Mouse (Mus musculus): ENCODE results near the gene Kcnip1.

Kcnip1 gene

DNA sequence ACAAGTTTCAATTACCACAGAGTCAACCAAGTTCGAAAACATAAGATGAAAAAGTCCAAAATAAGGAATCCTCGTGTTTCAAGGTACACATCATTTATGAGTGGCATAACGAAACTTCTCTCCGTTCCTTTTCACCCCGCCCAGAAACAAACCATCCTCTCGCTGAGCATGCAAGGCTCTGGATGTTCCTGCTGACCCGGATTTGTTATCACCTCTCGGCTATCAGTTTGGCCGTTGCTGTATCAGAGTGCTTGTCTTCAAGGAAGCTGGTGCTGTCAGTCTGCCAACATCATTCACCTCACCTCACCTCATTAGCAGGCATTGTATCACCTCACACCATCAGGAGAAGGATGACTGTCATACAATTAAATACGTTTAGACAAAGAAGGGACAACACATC lies 90.6 kb downstream of the Kcnip1 start:
- DNase-seq (ENCODE audit: low spot score) = no peak

DNA sequence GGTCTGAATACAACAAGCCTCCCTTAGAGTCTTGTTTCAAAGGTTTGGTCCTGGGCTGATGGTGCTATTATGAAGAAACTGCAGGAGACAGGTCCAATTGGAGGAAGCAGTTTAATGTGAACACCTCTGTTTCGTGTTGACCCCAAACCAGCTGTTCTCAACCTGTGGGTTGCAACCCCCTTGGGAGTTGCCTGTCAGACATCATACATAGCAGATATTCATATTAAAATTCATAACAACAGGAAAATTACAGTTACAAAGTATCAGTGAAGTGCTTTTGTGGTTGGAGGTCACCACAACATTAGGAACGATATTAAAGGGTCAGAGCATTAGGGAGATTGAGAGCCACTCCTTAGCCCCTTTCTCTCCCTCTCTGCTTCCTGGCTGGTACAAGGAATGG lies 91.2 kb downstream of the Kcnip1 start:
- no peak for DNase-seq (ENCODE audit: low spot score)

DNA sequence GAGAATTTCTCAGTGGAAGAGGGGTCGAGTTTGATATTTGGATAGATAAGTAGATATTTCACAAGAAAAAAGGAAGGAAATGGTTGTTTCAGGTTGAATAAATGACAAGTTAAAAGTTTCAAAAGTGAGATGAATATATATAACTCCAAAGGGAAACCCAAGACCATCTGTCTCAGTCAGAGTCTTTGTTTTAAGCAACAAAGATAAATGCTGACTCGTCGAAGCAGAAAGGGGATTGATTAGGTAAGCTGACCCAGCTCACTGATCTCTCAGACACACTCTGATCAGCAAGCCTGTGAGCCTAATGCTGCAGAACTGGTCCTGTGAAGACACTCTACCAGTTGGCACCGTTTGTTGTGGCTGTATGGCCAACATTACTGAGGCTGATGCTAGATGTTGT lies 101.9 kb downstream of the Kcnip1 start:
- no peak for DNase-seq (ENCODE audit: low spot score)

DNA sequence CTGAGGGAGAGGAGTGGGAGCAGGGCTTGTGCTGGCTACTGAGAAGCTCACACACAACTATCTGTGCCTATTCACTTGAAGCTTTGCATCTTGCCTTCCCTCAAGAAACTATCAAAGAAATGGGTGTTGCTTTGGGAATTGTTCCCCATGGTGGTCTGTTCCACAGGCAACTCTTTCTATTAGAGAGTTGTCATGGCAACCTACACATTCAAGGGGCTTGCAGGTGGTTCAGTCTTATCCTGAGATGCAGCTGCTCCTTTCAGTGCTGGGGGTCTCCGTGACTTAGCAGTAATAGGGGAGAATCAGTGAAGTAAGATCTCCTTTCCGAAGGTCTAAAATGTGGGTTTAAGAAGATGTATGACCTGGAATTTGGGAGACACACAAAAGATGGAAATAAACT lies 102.6 kb downstream of the Kcnip1 start:
- DNase-seq (ENCODE audit: low spot score) = no peak

DNA sequence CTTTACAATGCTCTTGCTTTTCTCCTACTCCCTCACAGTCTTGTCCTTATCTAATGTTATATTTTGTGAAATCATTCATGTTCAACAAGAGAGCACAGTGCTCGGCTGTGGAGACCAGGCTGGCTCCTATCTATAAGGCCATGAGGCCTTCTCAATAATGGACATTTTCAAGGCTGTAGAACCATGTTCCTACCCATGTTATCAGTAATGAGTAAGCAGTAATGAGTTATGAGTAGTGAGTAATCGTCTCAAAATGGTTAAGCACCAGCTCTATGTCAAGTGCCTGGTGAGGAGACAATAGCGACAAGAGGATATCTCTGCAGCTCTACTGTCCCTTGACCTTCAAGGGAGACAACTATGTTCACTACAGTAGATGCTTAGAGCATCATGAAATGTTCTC lies 105.3 kb downstream of the Kcnip1 start:
- no peak for DNase-seq (ENCODE audit: low spot score)

DNA sequence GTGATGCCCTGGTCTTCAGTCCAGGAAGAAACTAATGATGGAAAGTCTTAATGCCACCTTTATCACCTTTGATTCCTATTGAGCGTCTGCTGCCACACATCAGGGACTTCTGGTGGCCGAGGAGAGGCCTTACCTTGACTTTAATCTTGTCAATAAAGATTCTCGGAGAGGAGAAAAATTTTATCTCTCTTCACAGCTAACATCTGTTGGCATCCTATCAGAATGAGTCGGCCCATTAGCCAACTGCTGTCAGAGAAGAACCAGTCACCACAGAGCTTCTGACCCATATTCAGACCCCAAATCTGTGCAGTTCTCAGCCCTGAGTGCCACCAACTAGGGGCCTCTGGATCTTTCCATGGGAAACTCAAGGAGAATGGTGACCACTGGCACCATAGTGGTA lies 107.0 kb downstream of the Kcnip1 start:
- DNase-seq (ENCODE audit: low spot score) = no peak

DNA sequence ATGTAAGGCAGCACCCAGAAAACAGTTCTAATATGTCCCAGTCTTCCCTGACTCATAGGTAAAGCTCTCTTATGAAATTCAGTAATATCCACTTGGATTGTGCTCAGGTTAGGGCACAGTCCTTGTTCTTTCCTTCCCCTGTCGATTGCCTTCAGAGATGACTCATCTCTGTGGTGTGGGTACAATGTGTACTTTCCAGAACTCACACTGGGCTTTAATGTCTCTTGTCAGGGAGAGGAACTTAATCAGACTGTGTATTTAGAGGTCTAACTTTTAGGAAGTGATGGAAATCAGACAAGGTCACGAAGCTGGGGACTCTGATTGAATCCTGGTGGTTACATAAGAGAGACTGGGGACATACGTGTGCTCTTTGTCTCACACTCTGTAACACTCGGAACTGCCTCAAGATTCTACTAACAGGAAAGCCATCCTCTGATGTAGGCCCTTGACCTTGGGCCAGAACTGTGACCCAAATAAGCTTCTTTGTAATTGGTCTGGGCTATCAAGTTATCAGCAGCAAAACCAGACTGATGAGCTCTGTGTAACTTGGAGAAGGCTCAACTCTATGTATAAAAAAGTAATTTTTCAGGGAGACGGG lies 110.1 kb downstream of the Kcnip1 start:
- DNase-seq (ENCODE audit: low spot score) = no peak

DNA sequence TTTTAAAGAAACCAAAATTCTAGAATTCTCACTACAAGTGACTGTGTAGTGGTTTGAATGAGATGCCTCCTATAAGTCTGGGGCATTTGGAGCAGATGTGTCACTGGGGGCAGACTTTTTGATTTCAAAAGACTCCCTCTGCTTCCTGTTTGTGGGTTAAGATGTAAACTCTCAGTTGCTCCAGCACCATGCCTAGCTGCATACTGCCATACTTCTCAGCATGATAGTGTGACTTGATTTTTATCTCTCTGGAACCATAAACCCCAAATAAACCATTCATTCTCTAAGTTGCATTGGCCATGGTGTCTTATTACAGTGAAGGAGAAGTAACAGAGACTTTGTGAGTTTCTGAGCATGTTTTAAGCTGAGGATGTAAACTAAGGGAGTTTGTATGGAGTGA lies 118.0 kb downstream of the Kcnip1 start:
- DNase-seq (ENCODE audit: low spot score) = no peak

DNA sequence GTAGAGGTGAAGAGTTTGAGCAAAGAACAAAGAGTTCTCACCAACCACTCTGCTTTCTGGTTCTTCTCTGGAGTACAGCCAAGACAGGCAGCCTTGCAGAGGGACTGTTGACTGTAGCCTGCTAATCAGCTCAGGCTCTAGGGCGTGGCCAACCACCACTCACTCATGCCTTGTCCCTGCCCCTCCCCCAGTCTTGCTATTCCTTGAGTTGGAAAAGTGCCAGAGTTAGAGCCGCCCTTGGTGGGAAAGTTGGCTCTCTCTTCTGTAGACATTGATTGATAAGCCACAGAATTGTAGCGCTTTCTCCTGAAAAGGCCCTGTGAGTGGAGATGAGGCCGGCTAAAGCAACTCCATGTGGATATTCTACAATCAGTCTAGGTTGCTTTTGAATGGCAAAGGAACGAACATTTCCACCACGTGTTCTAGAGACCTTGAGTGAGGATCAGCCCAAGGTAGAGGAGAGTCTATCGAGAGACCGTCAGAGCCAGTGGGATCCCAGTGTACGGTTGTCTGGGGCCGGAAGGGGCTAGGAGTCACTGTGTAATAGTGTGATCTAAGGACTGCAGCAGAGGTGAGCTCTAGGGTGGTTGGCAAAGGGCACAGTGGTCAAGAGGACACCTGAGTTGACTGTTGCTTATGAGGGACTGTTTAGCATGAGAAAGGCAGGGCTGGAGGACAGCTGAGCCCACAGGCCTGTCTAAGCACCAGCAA lies 119.7 kb downstream of the Kcnip1 start:
- DNase-seq (ENCODE audit: low spot score) = peak; percentile 32

DNA sequence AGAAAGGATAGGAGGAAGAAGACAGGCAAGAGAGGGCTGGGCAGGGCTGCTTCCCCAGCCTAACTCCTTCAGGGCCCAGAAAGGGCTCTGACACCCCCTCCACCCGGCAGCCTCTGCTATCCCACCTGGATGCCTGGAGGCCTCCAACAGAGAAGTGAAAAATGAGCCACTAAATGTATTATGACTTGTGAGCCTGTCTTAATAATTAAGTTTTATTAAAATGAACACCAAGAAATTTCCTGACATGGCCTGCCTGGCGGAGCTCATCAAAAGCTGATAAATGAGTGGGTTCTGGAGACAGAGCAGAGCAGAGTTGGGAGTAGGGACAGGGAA lies 120.3 kb downstream of the Kcnip1 start:
- DNase-seq (ENCODE audit: low spot score) = no peak

DNA sequence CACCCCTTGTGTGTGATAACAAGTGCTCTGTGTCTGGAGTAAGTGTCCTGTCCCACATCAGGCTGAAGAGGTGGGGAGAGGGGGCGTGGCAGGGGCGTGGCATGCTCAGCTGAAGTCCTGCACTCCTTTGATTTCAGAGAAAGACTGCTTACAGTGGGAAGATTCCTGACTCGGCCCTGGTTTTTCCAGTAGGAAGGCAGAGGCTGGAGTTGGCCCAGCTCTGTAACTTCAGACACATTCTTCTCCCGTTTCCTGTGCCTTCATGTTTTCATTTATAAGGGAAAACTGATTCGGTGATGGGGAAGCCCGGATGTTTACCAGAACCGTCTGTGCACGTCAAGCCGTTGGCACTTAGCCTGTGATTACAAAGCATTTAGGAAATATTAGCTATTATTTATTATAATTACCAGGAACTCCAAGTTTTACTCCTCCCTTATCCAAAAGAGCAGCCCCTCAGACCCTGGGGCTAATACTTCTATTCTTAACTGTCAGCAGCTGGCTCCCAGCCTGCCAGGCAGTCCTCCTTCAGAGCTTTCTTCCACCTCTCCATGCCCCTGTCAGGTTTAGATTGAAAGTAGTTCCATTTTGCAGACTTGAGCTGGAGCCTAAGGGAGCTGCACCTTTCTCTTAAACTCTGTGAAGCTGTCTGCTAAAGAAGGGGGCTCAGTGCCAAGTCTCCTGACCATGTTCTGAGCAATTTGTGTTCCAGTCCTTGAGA lies 120.8 kb downstream of the Kcnip1 start:
- no peak for DNase-seq (ENCODE audit: low spot score)

DNA sequence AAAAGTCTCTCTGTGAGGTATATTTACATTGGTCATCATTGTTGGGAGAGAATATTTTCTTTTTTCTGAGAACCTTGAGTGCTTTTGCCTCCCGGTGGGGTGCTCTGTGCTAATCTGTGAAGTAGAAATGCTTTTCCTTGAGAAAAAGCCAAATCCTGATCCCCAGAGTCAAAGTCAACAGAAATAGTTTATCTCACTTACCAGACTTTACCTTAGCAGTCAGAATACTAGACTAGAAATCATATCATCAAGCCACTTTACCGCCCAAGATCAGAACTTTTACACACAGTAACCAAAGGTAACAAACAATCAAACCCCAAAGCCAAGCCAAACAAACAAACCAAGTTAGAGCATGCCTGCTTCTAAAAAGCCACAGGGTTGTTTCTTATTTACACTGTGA lies 122.7 kb downstream of the Kcnip1 start:
- DNase-seq (ENCODE audit: low spot score) = no peak

DNA sequence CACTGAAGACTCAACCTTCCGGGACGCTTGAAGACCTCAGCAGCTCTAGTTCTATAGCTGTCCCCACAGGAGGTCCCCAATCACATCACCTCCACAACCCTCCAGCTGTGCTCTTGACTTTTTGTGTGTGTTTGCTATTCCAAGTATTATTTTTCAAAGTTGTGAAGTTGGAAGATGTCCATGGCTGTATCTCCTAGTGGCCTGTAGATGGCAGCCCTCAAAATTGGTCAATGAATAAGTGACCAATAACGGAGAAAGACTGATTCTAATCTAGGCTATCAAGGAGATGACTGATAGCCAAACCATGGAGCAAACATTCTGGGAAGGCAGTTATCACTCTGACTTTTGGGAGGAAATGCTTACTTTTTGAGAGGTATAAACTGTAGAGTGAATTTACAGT lies 123.4 kb downstream of the Kcnip1 start:
- no peak for DNase-seq (ENCODE audit: low spot score)

DNA sequence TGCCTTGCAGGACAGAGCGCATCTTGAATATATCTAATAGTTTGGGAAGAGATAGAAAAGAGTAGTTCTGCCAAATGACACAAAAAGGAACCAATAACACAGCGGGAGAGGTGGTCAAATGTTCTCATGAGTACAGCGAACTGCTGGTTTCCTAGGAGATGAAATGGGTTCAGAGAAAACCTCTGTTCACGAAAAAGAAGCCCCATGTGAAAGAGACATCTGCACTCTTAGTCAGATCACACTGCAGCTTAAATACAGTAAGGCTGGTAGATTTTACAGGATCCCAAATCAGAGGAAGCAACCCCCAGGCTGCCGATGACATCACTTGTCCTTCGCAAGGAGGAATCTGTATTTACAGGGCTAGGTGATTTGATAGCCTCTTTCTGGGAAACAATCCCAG lies 126.2 kb downstream of the Kcnip1 start:
- DNase-seq (ENCODE audit: low spot score) = no peak

DNA sequence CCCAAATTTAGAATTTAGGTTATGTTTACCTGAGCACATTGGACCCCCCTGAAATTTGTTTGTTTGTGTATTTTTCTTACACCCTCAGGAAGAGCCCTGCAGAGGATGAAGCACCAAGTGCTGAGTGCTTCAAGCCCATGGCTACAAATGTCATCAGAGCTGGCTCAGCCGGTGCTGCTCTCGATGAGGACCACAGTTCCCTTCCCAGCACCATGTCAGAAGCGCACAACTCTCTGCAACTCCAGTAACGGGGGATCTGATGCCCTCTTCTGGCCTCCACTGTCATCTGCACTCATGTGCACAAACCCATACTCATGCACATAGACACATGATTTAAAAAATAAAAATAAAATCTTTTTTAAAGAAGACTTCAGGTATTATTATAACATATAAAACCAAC lies 128.7 kb downstream of the Kcnip1 start:
- no peak for DNase-seq (ENCODE audit: low spot score)

DNA sequence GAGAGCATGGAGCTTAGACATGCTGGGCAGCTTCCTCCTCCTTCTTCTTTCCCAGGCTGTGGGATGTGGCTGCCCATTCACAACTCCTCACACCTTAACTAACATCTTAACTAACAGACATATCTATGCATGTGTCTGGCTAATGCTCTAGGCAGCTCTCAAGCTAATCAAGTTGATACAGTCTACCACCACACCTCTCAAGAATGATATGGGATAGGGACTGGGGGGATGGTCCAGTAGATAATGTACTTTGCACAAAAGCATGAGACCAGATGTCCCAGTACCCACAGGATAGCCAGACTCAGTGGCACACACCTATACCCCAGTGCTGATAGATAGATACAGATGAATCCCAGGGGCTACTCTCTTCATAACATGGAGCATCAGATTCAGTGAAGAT lies 131.1 kb downstream of the Kcnip1 start:
- no peak for DNase-seq (ENCODE audit: low spot score)

DNA sequence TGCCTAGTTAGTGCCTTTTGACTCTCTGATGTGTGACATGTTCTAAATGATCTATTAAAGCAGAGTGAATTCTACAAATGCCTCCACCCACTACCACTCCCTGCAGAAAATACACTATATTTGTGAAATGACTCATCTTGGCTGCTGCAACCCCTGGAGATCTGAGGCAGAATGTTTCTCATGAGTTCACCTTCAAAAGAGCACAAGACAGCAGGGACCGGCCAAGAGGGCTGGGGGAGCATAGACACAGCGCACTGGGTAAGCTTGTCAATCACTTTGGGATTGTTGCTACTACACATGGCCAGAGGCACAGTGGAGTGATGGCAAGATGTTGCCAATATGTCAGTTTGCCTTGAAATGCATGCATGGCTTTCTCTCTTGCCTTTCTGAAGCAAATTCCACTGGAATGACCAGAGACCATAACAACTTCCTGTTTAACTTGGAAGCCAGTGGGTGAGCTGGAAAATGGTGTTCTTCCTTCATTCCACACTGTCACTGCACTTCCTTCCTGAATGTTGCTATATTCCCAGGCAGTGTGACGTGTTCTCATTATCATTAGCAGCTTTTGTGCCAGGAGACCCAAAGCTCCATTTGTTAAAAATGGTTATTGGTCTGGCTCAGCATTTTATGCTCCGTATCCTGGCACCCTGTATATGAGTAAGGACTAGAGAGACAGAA lies 131.9 kb downstream of the Kcnip1 start:
- no peak for DNase-seq (ENCODE audit: low spot score)

DNA sequence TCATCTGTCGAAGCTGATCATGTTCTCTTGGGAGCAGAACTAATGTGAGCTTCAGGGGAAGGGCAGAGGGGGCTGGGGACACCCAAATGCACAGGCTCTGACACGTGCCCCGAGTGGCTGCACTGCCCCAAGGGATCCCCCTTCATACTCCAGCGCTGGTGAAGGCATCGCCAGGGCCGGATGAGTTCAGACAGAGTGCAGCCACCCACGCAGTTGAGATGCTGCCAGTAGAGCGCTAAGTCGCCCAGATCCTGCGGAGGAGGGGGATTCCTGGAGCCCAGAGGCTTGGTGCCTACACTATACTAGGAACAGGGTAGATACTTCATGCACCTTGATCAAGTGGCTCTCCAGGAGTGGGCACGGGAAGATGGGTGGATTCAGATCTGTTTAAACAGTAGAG lies 143.3 kb downstream of the Kcnip1 start:
- DNase-seq (ENCODE audit: low spot score) = peak; percentile 18

DNA sequence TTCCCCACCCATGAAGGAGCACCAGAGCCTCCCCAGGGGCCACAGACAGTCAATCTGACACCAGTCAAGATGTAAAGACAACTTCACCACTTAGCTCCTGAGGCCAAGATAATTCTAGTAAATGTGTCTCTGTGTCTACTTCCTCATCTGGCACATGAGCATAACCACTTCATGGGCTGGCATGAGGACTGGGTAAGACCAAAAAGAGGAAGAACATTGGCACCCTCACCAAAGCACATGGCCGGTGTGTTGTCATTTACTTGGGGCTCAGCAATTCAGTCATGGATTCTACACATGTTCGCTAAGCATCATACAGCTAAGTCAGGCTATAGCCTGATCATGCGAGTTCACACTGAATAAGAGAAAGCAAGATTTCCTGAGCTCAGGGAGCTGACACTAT lies 144.3 kb downstream of the Kcnip1 start:
- DNase-seq (ENCODE audit: low spot score) = no peak

DNA sequence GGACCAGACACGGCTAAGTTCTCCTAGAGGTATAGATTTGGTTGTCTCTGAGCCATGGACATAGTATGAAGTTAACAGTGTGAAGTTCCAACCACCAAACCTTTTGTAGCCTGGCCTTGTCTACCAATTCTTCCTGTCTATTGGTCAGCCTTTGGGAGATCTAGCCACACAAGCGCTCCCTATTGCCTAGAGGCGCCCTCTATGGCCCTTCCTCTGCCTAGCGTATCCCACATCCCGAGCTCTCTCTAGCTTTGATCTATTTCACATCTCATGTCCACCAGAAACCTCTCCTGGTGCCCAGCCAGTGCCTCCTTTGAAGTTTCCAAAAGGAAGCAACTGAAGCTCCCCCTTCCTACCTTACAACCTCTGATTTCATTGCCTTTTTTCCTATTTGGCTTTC lies 147.0 kb downstream of the Kcnip1 start:
- no peak for DNase-seq (ENCODE audit: low spot score)

DNA sequence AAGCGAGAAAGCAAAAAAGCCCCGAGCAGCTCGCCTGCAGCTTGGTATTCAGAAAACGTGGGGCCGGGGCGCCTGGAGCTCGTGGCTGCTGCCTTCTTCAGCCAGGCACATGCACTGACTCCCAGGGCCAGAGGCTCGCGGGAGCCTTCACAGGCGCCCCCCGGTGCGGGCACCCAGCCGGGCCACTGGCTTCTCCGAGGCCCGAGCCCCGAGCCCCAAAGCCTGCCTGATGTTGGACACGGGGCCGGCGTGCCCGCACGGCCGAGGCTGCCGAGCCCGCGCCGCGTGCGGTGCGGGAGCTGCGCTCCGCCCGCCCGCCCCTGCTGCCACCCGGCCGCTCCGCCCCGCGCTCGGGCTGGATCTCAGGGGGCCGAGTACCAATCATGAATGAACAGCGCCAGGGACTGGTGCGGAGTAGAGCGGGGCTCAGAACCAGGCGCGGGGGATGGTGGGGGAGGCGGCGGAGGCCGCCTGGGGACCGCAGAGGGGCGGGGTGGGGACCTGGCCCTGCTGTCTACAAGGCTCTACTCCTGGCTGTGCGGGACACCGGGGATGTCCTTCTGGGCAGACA lies 149.6 kb downstream of the Kcnip1 start:
- no peak for DNase-seq (ENCODE audit: low spot score)

DNA sequence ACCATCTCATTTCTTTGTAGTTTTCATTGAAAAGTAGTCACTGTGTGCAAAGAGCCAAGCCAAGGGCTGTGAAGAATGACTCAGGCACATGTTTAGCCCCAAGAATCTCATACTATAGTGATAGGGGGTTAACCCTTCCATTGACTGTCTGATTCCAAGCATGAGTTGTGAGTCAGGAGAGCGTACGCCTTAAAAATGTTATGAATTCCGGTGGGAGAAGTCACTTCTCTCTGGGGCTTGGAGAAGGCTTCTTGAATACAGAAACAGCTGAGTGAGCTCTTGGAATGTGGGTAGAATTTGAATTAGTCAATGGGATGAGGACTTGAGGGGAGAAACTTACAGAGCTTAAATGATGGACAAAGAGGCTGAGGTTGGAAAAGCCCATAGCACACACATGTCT lies 153.9 kb downstream of the Kcnip1 start:
- no peak for DNase-seq (ENCODE audit: low spot score)

DNA sequence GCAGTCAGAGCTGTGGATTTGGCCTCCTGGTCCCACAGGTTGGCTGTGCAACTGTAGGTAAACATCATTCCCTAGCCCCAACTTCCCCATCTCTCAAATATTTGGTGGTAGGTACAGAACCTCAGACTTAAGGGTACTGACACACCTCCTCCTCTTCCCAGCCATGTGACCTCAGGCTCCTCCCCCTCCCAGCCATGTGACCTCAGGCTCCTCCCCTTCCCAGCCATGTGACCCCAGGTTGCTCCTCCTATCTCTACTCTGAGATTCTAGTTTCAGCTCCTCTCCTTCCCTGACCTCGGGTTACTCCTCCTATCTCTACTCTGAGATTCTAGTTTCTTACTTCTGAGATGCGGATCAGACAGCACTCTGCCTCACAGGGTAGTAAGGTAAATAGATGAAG lies 163.2 kb downstream of the Kcnip1 start:
- no peak for DNase-seq (ENCODE audit: low spot score)

Measured in ovary, postnatal 36 days (tissue).